Mouse (Mus musculus) brain, embryonic 14.5 days (tissue): ENCODE results near the gene Lcor.

Experiments used
- CTCF ChIP-seq: fragments of 200-500 bp; IDR thresholded peaks from 2 replicates; pipeline ENCODE4 v1.5.1; 2012; ENCODE audit warnings: inconsistent platforms, mild to moderate bottlenecking, moderate library complexity, borderline replicate concordance; ENCODE audit not compliant: insufficient read depth, insufficient read length; ENCODE audit errors: extremely low read depth
- POLR2A ChIP-seq: fragments of 200-500 bp; IDR thresholded peaks from 2 replicates; pipeline ENCODE4 v1.6.1; 2012; ENCODE audit warnings: mild to moderate bottlenecking, inconsistent platforms, borderline replicate concordance; ENCODE audit not compliant: poor library complexity, insufficient read depth, insufficient read length, severe bottlenecking; ENCODE audit errors: extremely low read depth

DNA sequence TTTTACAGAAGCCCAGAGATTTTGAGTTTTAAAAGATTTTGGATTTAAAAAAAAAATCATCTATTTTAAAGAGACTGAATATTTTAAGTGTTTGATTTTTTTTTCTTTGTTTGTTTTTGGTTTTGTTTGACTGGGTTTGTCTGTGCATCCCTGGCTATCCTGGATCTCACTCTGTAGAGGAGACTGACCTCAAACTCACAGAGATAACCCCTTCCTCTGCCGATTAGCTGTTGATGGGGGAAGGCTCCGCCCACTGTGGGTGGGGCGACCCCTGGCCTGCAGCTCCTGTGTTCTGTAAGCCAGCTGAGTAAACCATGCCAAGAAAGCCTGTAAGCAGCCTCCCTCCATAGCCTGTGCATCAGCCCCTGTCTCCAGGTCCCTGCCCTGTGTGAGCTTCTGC lies 30.3 kb upstream of the Lcor start:
- no peak for TF ChIP-seq CTCF
- no peak for TF ChIP-seq POLR2A
